Mouse (Mus musculus) liver (tissue): Measurements from ENCODE around the gene G6pc.
"Not testable (repeated sequence)": the region's sequence is repeated elsewhere in the genome, so short reads cannot be mapped to it uniquely, and the experiment has no call there.

Source experiments
- DNase-seq: peaks from one replicate; pipeline ENCODE4 v3.0.0-alpha.2; 2020; ENCODE audit warnings: mixed read lengths

Gene G6pc

DNA sequence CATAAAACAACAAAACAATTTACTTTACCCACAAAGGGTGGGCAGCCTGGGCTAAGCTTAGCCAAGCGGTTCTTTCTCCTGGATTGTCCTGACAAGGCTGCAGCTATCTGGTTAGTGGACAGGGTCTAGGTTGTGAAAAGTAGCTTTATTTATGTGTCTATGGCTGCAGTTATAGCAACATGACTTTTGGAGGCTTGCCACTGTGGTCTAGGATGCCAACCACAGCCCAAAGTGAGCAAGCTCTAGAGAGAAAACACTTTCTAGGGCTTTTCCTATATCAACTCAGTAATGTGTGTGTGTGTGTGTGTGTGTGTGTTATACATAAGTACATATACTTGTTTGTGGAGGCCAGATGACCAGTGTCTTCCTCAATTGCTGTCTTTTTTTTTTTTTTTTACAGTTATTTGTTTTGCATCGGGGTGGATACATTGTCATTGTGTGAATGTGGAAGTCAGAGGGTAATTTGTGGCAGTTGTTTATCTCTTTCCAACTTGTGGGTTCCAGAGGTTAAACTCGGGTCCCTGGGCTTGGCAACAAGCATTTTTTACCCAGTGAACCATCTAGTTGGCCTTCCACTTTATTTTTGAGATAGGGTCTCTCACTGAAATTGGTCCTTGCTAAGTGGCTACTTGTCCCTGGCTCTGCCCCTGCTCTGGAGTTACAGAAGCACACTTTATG lies 9.7 kb upstream of the G6pc start:
- no peak for DNase-seq

DNA sequence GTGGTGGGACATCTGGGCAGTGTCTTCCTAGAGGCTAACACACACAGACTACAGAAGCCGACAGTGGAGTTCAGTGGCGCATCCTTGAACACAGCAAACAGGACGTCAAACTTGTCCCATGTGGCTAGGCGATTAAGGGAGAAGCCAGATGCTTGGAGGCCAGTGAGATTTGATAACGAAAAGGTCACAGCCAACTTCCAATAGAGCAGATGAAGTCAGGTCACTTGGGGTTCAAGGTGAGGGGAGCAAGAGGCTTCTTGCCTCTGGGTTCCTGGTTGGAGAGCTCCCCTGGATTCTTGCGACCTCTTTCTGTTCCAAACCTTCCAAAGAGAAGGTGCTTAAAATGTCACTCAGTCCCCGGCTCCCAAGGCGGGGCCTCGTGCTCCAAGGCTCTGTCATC lies 7.6 kb upstream of the G6pc start:
- DNase-seq = no peak

DNA sequence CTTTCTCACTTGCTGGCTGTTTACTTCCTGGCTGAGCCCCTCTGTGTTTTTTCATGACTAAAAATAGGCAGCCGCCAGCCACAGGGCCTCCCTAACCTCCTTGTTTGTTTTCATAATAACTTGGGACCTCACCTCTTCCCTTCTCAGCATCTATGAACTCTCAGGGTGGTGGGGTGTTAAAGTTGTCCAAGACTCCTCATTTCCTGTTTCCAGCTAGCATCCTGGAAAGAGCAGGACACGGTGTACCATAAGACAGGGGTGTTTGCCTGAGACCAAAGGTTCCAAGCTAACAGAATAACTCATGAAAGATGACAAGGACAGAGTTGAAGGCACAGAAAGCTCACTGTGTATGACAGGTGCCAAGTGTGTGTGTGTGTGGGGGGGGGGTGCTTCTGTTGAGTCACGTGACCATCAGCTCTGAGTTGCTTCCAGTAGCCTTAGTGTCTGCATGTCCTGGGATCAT lies 6.7 kb upstream of the G6pc start:
- DNase-seq = no peak

DNA sequence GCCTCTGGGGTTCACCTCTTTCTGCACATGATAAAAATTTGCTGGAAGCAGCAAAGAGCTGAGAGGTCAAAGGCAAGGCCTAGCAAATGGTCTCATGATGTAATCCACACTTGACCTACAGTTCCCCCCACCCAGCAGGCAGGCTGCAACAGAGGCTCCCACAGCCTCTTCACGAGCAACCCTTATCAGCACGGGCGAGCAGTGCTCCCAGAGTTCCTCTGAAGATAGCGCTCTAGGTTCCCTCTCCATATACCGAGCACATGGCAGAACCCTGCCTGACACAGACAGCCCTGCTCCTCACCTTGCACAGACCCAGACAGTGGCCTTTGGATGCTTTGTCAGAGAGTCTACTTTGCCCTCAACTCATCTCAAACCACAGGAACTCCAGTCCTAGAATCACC lies 2.8 kb upstream of the G6pc start:
- peak; percentile 43 for DNase-seq

DNA sequence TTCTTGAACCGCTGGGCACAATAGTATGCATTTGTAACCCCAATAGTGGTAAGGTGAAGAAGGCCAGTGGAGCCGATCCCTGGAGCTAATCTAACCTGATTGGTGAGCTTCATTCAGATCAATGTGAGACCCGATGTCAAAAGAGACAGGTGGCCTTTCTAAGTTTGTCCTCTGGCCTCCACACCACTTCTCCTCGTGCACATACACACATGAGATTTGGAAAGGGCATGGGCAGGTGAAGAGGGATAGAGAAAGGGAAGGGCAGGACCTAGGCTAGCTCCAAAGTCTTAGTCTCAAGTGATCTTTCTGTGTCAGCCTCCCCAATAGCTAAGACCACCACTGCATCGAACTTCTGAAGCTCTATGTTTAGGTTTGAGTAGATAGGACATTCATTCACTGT lies 2.8 kb downstream of the G6pc start:
- DNase-seq = no peak

DNA sequence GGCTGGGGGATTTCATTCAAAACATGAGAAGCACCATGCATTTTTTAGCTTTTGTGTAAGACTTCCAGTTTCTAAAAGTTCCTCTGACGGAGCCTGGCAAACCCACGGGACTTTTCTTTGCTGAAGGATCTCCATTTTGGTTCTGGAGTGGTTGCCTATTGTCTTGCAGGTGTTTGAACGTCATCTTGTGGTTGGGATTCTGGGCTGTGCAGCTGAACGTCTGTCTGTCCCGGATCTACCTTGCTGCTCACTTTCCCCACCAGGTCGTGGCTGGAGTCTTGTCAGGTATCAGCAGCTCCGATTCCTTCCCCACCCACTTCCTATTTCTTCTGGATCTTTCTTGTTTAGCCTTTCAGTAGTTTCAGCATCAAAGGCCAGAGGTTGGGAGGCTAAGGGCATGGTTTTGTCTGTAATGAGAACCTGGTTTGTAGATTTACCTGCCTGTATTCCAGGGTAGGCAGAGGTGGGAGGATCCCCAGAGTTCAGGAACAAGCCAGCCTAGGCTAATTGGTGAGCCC lies 7.1 kb downstream of the G6pc start:
- DNase-seq = no peak

DNA sequence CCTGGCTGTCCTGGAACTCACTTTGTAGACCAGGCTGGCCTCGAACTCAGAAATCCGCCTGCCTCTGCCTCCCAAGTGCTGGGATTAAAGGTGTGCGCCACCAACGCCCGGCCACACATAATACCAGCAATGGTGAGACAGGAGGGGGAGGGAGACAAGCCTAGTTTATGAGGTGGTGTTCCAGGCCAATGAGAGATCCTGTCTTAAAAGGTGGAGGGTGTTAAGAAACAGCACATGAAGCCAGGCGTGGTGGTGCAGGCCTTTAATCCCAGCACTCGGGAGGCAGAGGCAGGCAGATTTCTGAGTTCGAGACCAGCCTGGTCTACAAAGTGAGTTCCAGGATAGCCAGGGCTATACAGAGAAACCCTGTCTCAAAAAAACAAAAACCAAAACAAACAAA lies 10.8 kb downstream of the G6pc start:
- not testable (repeated sequence) for DNase-seq

DNA sequence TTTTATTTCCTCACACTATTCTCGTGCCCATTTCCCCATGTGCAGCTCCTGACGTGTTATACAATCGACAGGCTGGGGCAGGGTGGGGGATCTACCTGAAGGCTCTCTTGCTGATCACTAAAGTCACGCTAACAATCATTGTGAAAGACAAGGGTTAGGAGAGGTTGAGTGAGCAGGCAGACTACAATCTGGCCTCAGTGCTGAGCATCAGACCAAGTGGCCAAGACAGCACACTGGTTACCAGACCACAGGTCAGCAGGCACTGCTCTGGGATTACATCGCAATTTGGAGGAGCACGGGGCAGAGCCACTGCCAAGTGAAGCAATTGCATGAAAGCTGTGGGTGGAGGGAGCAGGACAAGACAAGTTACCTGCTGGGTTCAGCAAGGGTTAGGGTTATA lies 11.6 kb downstream of the G6pc start:
- no peak for DNase-seq

DNA sequence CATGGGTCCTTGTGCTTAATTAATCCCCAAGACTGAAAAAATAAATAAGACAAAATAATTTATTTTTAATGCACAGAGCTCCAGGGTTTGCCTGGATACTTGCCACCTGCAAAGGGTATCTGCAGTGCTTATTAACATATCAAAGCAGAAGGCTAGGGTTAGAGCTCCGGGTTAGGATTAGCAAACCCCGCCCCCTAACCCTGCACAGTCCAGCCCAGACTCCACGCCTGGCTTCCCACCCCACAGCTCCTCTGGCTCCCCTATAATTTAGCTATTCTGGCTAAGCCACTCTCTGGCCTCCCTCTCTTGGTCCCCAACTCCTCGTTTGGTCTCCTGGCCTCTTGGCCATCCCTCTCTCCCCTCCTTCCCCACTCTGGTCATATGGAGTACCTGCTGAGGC lies 14.5 kb downstream of the G6pc start:
- no peak for DNase-seq

DNA sequence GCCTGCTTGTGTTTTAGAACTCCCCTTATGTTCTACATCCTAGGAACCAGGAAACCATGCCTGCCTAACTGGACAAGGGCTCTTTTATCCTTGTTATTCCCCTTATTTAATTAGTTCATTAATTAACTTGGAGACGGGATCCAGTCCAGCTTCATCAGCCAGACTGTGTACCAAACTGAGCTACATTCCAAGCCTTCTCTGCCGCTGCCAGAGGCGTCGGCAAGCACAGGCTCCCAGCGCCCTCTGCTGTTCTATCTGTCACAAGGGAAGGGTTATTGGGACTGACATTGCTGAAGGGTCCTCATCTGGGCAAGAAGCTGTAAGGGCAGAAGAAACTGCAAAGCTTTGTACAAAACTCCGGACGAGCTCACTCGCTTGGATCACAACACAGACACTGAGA lies 27.7 kb downstream of the G6pc start:
- DNase-seq = peak; percentile 79

DNA sequence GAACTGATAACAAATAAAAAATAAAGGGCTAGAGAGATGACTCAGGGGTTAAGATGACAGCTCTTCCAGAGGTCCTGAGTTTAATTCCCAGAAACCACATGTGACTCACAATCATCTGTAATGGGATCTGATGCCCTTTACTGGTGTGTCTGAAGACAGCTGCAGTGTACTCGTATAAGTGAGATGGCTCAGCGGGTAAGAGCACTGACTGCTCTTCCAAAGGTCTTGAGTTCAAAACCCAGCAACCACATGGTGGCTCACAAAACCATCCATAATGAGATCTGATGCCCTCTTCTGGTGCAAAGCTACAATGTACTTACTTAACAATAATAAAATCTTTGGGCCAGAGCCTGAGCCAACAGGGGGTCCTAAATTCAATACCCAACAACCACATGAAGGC lies 47.9 kb downstream of the G6pc start:
- no peak for DNase-seq

DNA sequence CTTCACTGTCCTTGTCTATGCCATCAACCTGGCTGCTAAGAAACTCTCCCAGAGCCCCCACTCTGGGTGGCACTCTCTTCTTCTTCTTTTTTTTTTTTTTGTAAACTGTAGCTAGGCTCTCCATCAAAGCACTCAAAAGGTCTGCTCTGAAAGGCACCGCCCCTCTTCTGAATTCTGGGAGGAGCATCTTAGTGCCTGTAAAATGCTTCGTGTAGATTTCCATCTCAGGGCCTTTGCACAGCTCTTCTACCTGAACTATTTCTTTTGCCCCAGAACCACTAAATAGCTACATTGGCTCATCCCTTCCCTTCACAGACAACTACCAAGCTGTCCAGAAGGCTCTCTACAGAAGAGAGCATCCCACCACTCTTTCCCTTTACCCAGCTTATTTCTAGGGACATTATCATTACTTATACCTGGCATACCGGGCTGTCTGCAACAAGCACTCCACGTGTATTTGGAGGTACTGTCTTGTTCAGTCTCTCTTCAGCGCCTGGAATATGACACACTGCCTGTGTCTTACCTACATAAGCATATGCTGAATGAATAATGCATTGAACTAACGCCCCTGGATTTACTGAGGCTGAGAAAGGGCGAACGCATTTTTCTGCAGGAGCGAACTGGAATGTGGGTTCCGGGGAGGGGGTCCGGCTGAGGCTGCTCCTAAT lies 49.2 kb downstream of the G6pc start:
- DNase-seq = peak; percentile 63

DNA sequence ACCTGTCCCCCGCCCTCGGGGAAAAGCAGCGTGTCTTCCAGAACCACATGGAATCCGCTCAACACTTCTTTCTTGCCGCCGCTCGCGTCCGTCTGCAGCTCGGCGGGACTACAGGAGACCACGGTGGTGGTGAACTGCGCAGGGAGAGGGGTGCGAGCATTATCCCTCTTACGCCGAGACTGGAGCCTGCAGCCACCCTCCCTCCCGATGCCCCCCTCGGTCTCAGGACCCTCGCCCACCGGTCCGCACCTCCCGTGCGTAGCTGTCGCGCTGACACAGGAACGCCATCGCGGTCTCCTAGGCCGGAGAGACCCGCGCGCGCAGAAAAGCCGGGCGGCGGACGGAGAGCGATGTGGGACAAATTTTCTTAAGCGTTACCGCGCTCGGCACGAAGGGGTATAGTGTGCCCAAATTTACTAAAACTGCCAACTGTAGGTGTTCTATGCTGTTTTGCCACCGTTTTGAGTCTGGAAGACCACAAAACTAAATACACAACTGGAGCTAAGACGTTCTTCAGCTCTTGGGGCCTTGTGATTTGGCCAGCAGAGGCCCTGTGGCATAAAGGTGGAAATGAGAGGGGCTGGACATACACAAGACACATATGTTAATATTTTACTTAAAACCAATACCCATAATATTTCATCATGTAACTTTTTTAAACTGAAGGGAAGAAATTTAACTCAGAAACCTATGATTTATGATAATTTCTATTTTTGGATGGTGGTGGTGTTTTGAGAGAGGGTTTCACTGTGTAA lies 49.9 kb downstream of the G6pc start, which contains the start of gene Aarsd1:
Gene Aarsd1 (minus strand): TSS at position 515 of the 755 bp plus-strand sequence.
- DNase-seq = peak; percentile 85

DNA sequence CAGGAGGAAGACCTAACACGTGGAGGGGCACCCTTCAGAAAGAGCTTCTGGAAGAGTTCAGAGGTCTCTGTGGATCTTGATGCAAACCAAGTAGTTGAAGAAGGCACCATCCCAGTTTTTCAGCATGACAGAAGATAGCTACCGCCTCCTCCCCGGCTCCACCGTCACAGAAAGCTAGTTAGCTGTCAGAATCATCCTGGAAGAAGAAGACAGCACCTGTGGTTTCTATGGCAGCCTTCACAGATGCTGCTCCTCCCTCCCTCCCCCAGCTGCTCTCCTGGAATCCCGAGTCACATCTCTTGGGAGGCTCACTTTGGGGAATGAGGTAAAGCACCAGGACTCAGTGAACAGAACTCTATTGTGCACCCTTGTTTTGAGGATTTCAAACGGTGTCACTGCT lies 51.6 kb downstream of the G6pc start:
- no peak for DNase-seq

DNA sequence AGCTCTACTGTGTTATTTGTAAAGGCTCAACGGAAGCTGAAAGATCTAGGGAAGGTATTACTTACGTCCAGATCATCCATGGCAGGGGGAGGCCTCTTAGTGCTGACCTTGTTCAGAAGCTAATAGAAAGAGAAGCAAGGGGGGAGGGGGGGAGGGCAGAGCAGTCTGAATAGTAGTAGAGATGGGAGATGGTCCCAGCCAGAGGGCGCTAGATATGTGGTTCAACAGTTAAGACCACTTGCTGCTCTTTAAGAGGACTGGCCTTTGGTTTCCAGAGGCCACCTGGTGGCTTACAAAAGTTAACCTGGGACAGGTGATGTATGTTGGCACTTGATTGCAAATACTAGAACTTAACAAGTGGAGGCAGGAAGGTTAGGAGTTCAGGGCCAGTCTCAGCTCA lies 52.2 kb downstream of the G6pc start:
- DNase-seq = peak; percentile 44

DNA sequence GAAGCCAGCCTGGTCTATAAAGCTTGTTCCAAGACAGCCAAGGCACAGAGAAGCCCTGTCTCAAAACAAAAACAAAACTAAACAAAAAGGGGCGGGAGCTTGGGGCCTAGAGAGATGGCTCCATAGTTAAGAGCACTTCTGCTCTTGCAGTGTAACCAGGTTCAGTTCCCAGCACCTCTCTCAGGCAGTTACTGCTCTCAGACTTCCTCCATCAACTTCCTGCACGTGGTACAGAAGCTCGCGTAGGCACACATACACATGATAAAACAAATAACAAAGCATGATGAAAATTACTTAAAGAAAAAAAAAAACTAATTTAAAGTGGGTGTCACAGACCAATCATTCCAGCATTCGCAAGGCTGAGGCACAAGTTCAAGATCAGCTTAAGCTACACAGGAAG lies 52.8 kb downstream of the G6pc start:
- DNase-seq = no peak

DNA sequence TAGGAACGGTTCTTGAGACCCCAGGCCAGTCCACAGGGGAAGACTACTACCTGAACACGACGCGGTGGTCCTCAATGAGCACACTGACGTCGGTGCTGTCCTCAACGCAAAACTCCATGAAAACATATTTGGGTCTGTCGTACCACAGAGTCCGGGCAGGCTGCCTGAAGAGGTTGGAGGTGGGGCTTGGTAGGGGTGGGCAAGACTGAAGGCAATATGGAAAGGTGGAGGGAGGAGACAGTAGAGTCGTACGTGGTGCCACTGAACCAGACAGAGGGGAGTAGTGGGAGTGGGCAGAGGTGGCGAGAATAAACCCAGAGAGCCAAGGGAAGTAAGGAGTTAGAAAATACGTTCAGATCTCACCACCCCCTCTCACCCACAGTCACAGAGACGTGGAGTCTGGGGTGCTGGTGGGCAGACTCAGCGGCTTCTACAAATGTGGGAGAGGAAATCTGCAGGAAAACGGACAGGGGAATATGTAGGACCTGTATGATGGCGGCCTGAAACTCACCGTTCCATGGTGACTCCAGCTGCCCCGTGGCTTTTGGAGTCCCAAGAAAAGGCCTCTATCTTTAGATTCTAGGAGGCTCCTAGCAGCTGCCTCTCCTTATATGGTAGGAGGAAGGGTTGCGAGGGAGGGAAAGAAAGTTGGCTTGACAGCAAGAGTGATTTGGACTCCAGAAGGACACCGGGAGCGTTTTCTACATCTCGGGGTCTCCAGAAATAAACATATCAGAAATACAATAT lies 56.9 kb downstream of the G6pc start, which contains the start of gene Gm27029:
Gene Gm27029 (minus strand): TSS at position 692 of the 747 bp plus-strand sequence.
- no peak for DNase-seq

DNA sequence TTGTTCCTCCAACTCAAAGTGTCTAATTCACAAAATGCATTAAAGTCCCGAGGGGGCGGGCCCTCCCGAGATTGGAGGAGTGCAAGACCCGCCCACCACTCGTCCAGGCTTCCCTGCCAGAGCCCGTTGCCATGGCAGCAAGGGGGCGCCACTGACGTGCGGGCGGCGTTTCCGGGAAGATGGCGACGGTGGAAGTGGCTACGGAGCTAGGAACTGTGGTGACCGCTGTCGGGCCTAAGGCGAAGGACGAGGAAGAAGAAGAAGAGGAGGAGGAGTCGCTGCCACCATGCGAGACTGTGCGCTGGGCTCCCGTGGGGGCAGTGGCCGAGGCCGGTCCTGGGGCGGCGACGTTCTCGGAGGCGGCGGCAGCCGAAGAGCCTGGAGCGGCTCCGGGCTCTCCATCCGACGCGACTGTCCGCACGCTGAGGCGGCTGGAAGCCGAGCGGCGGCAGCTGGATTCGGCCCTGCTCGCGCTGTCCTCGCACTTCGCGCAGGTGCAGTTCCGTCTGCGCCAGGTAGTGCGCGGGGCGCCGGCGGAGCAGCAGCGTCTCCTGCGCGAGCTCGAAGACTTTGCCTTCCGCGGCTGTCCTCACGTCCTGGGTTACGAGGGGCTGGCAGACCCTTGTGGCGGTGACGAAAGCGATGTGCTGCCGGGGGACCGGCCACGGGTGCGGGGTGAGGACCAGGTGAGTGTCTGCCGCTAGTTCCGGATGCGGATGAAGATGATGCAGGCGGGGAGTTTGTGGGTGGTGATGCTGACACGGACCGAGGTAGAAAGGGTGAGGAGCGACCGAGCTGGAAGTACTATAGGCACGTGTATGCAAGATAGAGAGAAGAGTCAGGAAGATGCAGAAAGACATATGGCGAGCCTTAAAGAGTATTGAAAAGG lies 57.8 kb downstream of the G6pc start, which contains the start of the genes Rundc1 and Ptges3l:
Gene Rundc1 (plus strand): TSS at position 161 of the 889 bp plus-strand sequence.
Gene Ptges3l (minus strand): TSS at position 409 of the 889 bp plus-strand sequence.
- DNase-seq = peak; percentile 97

DNA sequence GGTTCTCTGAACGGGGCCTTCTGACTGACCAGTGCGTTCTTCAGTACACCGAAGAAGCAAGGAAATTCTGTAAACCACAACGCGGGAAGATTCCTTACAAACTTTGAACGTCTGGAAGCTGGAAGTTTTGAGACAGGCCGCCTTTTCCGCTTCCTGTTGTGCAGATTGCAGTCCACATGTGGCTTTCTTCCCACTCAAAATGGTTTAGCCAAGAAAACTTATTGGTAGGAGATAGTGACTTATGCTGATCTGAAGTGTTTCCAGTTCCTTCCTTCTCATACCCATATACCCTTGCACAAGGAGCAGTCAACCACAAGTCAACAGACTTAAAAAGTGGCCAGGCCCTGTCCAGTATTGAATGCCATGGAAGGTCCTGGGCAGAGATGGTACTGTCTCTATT lies 58.8 kb downstream of the G6pc start:
- DNase-seq = no peak
